ENCODE assay signal across 13 mouse cellular contexts in genomic region chr6:52438366-52438765, GRCm38 (mm10).
DNase-seq lines count a peak whose midpoint lies in the region; ATAC-seq and TF ChIP-seq lines count a peak whose summit lies in the region.
"Had no signal": no experiment of that assay in that cellular context is flagged by ENCODE, and none has a peak within 500 bp of the region (broad histone marks: within the 10 kb centered on the region; RNA-seq: fewer than 3 reads in every experiment).

No protein-coding gene starts in this region.

- no peak overlapping the region for H3K9ac ChIP-seq in heart, embryonic 11.5 days (ENCODE audit: low read depth, low read length)
- H3K9ac ChIP-seq in heart, adult 2 months (ENCODE audit: low read depth, low read length): no peak overlapping the region
- H3K9ac ChIP-seq in lung, embryonic 15.5 days: no peak overlapping the region
- H3K9ac ChIP-seq: hindbrain, embryonic 12.5 days; liver, embryonic 14.5 days had no signal

- no peak for ATAC-seq in heart, embryonic 11.5 days (replicated peaks; ENCODE audit: insufficient number of reproducible peaks, low FRiP score, low TSS enrichment)
- peak; percentile 49; the same call in 1 of the 2 replicates for ATAC-seq in lung, embryonic 15.5 days (ENCODE audit: borderline replicate concordance, extremely low read depth, low FRiP score, low TSS enrichment)
- ATAC-seq in frontal cortex, adult (ENCODE audit: low TSS enrichment): no peak
- ATAC-seq in granulocyte monocyte progenitor cell, adult 5-6 weeks (replicated peaks; ENCODE audit: poor library complexity, severe bottlenecking): no peak
- ATAC-seq: Patski had no signal

- no peaks in the 10 kb centered on the region for H3K9me3 ChIP-seq in heart, embryonic 11.5 days (replicated peaks; ENCODE audit: control insufficient read depth, low read length)
- H3K9me3 ChIP-seq in lung, embryonic 15.5 days: no peaks in the 10 kb centered on the region
- H3K9me3 ChIP-seq: hindbrain, embryonic 12.5 days had no signal

- no peaks in the 10 kb centered on the region for H3K79me2 ChIP-seq in heart, adult 2 months (replicated peaks; ENCODE audit: control insufficient read depth, insufficient read depth, low read length)

- 36% methylated on average over 8 of the region's 8 CpGs for WGBS in heart, embryonic 11.5 days (ENCODE audit: insufficient replicate concordance)
- WGBS in heart, adult 2 months: 33% methylated on average over 8 of the region's 8 CpGs
- 29% methylated on average over 8 of the region's 8 CpGs for WGBS in lung, embryonic 15.5 days

- no peak overlapping the region for H3K4me2 ChIP-seq in heart, embryonic 11.5 days
- H3K4me2 ChIP-seq in lung, embryonic 15.5 days: no peak overlapping the region
- H3K4me2 ChIP-seq: hindbrain, embryonic 12.5 days had no signal

- peak; percentile 94 for DNase-seq in heart, adult 11 months
- peak; percentile 38 to 46 for DNase-seq in adrenal gland, postnatal 36 days
- peak; percentile 43 to 63 for DNase-seq in heart, adult 2 months
- DNase-seq in layer of hippocampus, adult 2 months (ENCODE audit: low spot score in 2 of 2): no peak
- DNase-seq: B cell, adult 2 months; right cerebral cortex, adult 18-20 months had no signal

- H3K4me1 ChIP-seq in heart, embryonic 11.5 days (ENCODE audit: control insufficient read depth, insufficient read depth, low read length): peaks cover 3% of the 10 kb centered on the region; the same call in 1 of the 2 replicates
- H3K4me1 ChIP-seq in heart, adult 2 months (ENCODE audit: control insufficient read depth, insufficient read depth, low read length): no peaks in the 10 kb centered on the region; the same call in 1 of the 2 replicates
- peaks cover 17% of the 10 kb centered on the region for H3K4me1 ChIP-seq in lung, embryonic 15.5 days

- TF ChIP-seq CTCF in heart, adult 2 months (IDR thresholded peaks at IDR 0.05): no peak
- TF ChIP-seq CTCF in layer of hippocampus, adult 2 months (conservative IDR thresholded peaks at IDR 0.05): no peak

- no peak for TF ChIP-seq POLR2A in heart, adult 2 months (IDR thresholded peaks at IDR 0.05; ENCODE audit: insufficient read depth, low read depth, low read length)

- peak; percentile 74 for TF ChIP-seq EP300 in heart, adult 2 months (IDR thresholded peaks at IDR 0.05; ENCODE audit: insufficient read depth, low read depth, low read length)

- no peaks in the 10 kb centered on the region for H3K27me3 ChIP-seq in heart, embryonic 11.5 days (ENCODE audit: control insufficient read depth, insufficient read depth, low read length)
- H3K27me3 ChIP-seq in heart, adult 2 months (ENCODE audit: control insufficient read depth, insufficient read depth, low read length): no peaks in the 10 kb centered on the region
- no peaks in the 10 kb centered on the region for H3K27me3 ChIP-seq in lung, embryonic 15.5 days
- H3K27me3 ChIP-seq: hindbrain, embryonic 12.5 days; Patski had no signal

- no peak overlapping the region for H3K4me3 ChIP-seq in heart, embryonic 11.5 days (ENCODE audit: low read depth, low read length)
- no peak overlapping the region for H3K4me3 ChIP-seq in heart, adult 2 months
- no peak overlapping the region for H3K4me3 ChIP-seq in lung, embryonic 15.5 days
- H3K4me3 ChIP-seq in layer of hippocampus, adult 2 months: no peak overlapping the region
- H3K4me3 ChIP-seq: hindbrain, embryonic 12.5 days had no signal

- intact Hi-C loops in heart, adult 2 months (cut with DNase I): no loop called here

- H3K36me3 ChIP-seq in heart, embryonic 11.5 days (ENCODE audit: control insufficient read depth, insufficient read depth, low read length): no peaks in the 10 kb centered on the region
- no peaks in the 10 kb centered on the region for H3K36me3 ChIP-seq in heart, adult 2 months (ENCODE audit: control insufficient read depth, insufficient read depth, low read length)
- H3K36me3 ChIP-seq in lung, embryonic 15.5 days: no peaks in the 10 kb centered on the region
- H3K36me3 ChIP-seq: hindbrain, embryonic 12.5 days had no signal

- no peak overlapping the region for H3K27ac ChIP-seq in heart, embryonic 11.5 days (ENCODE audit: low read depth, low read length)
- no peak overlapping the region for H3K27ac ChIP-seq in heart, adult 2 months
- H3K27ac ChIP-seq in lung, embryonic 15.5 days: no peak overlapping the region
- no peak overlapping the region for H3K27ac ChIP-seq in layer of hippocampus, adult 2 months
- H3K27ac ChIP-seq: hindbrain, embryonic 12.5 days; liver, embryonic 14.5 days had no signal

Comparison
In these comparisons a context has a peak if more than half of its experiments do, and no peak if none do; other contexts are left out.
1. DNase-seq: peak in heart, adult 11 months (single experiment), adrenal gland, postnatal 36 days (2 of 2) and heart, adult 2 months (2 of 2); none in layer of hippocampus, adult 2 months (0 of 2).